Mouse (Mus musculus): ENCODE results near the gene Gm17657. TPM values are rescaled to one million over a fixed set of nuclear protein-coding genes. Genes with fewer than 3 reads are reported as not detected.
"Not testable (repeated sequence)": the region's sequence is repeated elsewhere in the genome, so short reads cannot be mapped to it uniquely, and the experiment has no call there.

Gm17657 gene
- total and polyA plus RNA-seq, 2 experiments from 2014 or later = not detected

GRCm38 (mm10) chr17:29502669-29503665, 46.5 kb downstream of the Gm17657 start:
- Histone ChIP-seq H3K27me3 (ENCODE audit: insufficient read depth, low read length) (no peaks in the 10 kb centered on the region), H3K9ac (replicated peaks; ENCODE audit: low read length, poor library complexity, severe bottlenecking) (no peak overlapping the region), H3K4me1 (ENCODE audit: insufficient read depth, low read length) (no peaks in the 10 kb centered on the region), H3K4me3 (ENCODE audit: low read depth, low read length) (no peak overlapping the region), H3K9me3 (ENCODE audit: low read length) (no peaks in the 10 kb centered on the region), H3K27ac (ENCODE audit: low read depth, low read length) (no peak overlapping the region), H3K4me2 (ENCODE audit: low read depth, low read length, poor library complexity, severe bottlenecking) (no peak overlapping the region), H3K36me3 (ENCODE audit: insufficient read depth, low read length) (no peaks in the 10 kb centered on the region)
- TF ChIP-seq CTCF (IDR thresholded peaks at IDR 0.05) = no peak
- WGBS = 19% methylated on average over 32 of the region's 32 CpGs
- DNase-seq (ENCODE audit: low spot score) (no peak), ATAC-seq (ENCODE audit: low FRiP score) (no peak)

DNA sequence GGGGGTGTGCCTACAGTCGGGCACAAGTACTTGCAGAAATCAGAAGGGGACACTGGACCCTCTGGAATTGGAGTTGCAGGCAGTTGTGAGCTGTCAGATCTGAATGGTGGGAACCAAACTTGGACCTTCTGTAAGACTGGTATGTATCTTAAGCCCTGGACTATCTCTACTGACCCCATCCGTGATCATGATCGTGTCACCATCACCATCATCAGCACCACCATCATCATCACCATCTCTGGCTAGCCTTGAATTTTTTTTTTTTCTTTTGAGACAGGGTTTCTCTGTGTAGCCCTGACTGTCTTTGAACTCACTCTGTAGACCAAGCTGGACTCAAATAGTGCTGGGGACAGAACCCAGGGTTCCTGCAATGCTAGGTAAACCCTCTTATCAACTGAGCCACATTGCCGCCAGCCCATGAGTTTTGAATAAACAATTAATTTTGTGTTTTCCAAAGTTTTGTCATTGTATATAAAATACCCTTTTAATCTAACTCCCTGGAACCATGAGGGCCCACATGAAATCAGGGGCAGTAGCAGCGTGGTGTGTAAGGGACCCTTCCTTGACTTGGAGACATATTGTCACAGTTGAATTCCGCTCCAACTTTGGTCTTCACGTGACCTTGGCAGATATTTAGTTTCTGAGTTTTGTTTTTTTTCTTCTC, 47.3 kb downstream of the Gm17657 start:
- 87% methylated on average over 7 of the region's 7 CpGs for WGBS
- H3K9me3 ChIP-seq (ENCODE audit: low read length) = no peaks in the 10 kb centered on the region
- DNase-seq (ENCODE audit: low spot score) (no peak), ATAC-seq (ENCODE audit: low FRiP score) (no peak)
- no peak for TF ChIP-seq CTCF (IDR thresholded peaks at IDR 0.05)
- no peaks in the 10 kb centered on the region for H3K4me1 ChIP-seq (ENCODE audit: insufficient read depth, low read length)
- no peak overlapping the region for H3K4me3 ChIP-seq (ENCODE audit: low read depth, low read length)
- H3K9ac ChIP-seq (replicated peaks; ENCODE audit: low read length, poor library complexity, severe bottlenecking) = no peak overlapping the region
- no peaks in the 10 kb centered on the region for H3K36me3 ChIP-seq (ENCODE audit: insufficient read depth, low read length)
- no peak overlapping the region for H3K27ac ChIP-seq (ENCODE audit: low read depth, low read length)
- no peaks in the 10 kb centered on the region for H3K27me3 ChIP-seq (ENCODE audit: insufficient read depth, low read length)
- no peak overlapping the region for H3K4me2 ChIP-seq (ENCODE audit: low read depth, low read length, poor library complexity, severe bottlenecking)

- no peak for TF ChIP-seq CTCF (IDR thresholded peaks at IDR 0.05)
- DNase-seq (ENCODE audit: low spot score) (no peak), ATAC-seq (ENCODE audit: low FRiP score) (no peak)
- Histone ChIP-seq H3K9me3 (ENCODE audit: low read length) (no peaks in the 10 kb centered on the region), H3K27me3 (ENCODE audit: insufficient read depth, low read length) (no peaks in the 10 kb centered on the region), H3K27ac (ENCODE audit: low read depth, low read length) (no peak overlapping the region), H3K4me1 (ENCODE audit: insufficient read depth, low read length) (no peaks in the 10 kb centered on the region), H3K9ac (replicated peaks; ENCODE audit: low read length, poor library complexity, severe bottlenecking) (no peak overlapping the region), H3K4me3 (ENCODE audit: low read depth, low read length) (no peak overlapping the region), H3K36me3 (ENCODE audit: insufficient read depth, low read length) (no peaks in the 10 kb centered on the region), H3K4me2 (ENCODE audit: low read depth, low read length, poor library complexity, severe bottlenecking) (no peak overlapping the region)
- 80% methylated on average over 15 of the region's 17 CpGs for WGBS
Observed at GRCm38 (mm10) chr17:29500802-29501469, 48.5 kb downstream of the Gm17657 start.

DNA sequence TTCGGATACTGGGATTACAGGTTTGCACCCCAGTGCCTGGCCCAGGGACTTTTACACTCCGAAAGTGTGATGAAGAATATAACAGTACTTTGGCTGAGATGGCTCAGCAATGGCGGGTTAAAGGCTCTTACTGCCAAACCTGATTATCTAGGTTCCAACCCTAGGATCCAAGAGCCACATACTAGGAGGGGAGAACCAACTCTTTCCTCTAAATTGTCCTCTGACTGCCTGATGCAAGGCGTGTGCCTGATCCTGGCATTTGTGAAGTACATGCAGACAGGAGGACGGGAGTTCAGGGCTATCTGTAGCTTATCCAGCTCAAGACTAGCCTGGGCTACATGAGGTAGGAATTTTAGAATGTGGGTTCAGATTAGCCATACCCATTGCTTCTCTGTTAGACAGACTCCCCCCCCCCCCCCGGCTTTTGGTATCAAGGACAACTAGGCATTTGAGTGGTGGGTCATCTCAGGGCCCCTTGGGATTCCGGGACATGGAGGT, 49.1 kb downstream of the Gm17657 start:
- ATAC-seq (ENCODE audit: low FRiP score) = no peak
- WGBS = 83% methylated on average over 7 of the region's 7 CpGs
- H3K4me2 ChIP-seq (ENCODE audit: low read depth, low read length, poor library complexity, severe bottlenecking) = no peak overlapping the region

DNA sequence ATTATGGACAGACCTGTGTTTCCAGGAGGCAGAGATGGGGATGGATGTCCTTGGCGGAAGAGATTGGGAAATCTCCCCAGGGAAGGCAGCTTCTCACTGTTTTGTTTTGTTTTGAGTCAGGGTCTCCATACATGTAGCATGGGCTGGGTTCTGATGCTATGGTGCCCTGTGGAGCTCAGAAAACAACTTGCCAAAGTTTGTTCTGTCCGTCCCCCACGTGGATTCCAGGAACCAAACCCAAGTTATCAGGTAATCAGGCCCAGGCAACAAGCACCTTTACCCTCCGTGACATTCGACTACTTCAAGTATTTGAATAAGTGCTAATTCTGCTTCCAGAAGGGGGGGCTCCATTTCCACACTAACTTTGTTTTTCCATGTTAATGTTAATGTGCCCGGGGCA, 49.9 kb downstream of the Gm17657 start:
- Histone ChIP-seq H3K4me3 (ENCODE audit: low read depth, low read length) (no peak overlapping the region), H3K27me3 (ENCODE audit: insufficient read depth, low read length) (no peaks in the 10 kb centered on the region), H3K27ac (ENCODE audit: low read depth, low read length) (no peak overlapping the region), H3K9me3 (ENCODE audit: low read length) (no peaks in the 10 kb centered on the region), H3K4me1 (ENCODE audit: insufficient read depth, low read length) (no peaks in the 10 kb centered on the region), H3K4me2 (ENCODE audit: low read depth, low read length, poor library complexity, severe bottlenecking) (no peak overlapping the region), H3K9ac (replicated peaks; ENCODE audit: low read length, poor library complexity, severe bottlenecking) (no peak overlapping the region), H3K36me3 (ENCODE audit: insufficient read depth, low read length) (peaks cover 3% of the 10 kb centered on the region)
- 87% methylated on average over 6 of the region's 6 CpGs for WGBS
- no peak for ATAC-seq (ENCODE audit: low FRiP score)
- TF ChIP-seq CTCF (IDR thresholded peaks at IDR 0.05) = no peak
- no peak for DNase-seq (ENCODE audit: low spot score)

More for the DNA sequence above, 49.1 kb downstream of the Gm17657 start:
- H3K9me3 ChIP-seq (ENCODE audit: low read length) = no peaks in the 10 kb centered on the region
- TF ChIP-seq CTCF (IDR thresholded peaks at IDR 0.05) = no peak
- no peak overlapping the region for H3K9ac ChIP-seq (replicated peaks; ENCODE audit: low read length, poor library complexity, severe bottlenecking)
- no peaks in the 10 kb centered on the region for H3K36me3 ChIP-seq (ENCODE audit: insufficient read depth, low read length)
- H3K4me3 ChIP-seq (ENCODE audit: low read depth, low read length) = no peak overlapping the region
- H3K27me3 ChIP-seq (ENCODE audit: insufficient read depth, low read length) = no peaks in the 10 kb centered on the region
- H3K4me1 ChIP-seq (ENCODE audit: insufficient read depth, low read length) = no peaks in the 10 kb centered on the region
- DNase-seq (ENCODE audit: low spot score) = no peak
- no peak overlapping the region for H3K27ac ChIP-seq (ENCODE audit: low read depth, low read length)

- H3K27me3 ChIP-seq (ENCODE audit: insufficient read depth, low read length); H3K4me2 ChIP-seq (ENCODE audit: low read depth, low read length, poor library complexity, severe bottlenecking); H3K4me3 ChIP-seq (ENCODE audit: low read depth, low read length); DNase-seq (ENCODE audit: low spot score); H3K27ac ChIP-seq (ENCODE audit: low read depth, low read length); H3K9ac ChIP-seq (replicated peaks; ENCODE audit: low read length, poor library complexity, severe bottlenecking); ATAC-seq (ENCODE audit: low FRiP score); H3K4me1 ChIP-seq (ENCODE audit: insufficient read depth, low read length); H3K9me3 ChIP-seq (ENCODE audit: low read length); H3K36me3 ChIP-seq (ENCODE audit: insufficient read depth, low read length): not testable (repeated sequence)
- 91% methylated on average over 2 of the region's 2 CpGs for WGBS
Observed at GRCm38 (mm10) chr17:29498952-29499351, 50.5 kb downstream of the Gm17657 start.

Measured in midbrain, postnatal 0 days (tissue).